Mouse (Mus musculus) erythroblast, embryonic 14.5 days (primary cell): ENCODE measurements around the gene Tppp.

ENCODE experiments used
- GATA1 ChIP-seq: IDR thresholded peaks from 2 replicates; pipeline ENCODE4 v1.6.1; 2012; ENCODE audit warnings: low read length, inconsistent platforms, mixed read lengths
- TAL1 ChIP-seq: IDR thresholded peaks from 3 replicates; pipeline ENCODE4 v1.6.1; 2012; ENCODE audit warnings: low read length, inconsistent platforms, mixed read lengths

DNA sequence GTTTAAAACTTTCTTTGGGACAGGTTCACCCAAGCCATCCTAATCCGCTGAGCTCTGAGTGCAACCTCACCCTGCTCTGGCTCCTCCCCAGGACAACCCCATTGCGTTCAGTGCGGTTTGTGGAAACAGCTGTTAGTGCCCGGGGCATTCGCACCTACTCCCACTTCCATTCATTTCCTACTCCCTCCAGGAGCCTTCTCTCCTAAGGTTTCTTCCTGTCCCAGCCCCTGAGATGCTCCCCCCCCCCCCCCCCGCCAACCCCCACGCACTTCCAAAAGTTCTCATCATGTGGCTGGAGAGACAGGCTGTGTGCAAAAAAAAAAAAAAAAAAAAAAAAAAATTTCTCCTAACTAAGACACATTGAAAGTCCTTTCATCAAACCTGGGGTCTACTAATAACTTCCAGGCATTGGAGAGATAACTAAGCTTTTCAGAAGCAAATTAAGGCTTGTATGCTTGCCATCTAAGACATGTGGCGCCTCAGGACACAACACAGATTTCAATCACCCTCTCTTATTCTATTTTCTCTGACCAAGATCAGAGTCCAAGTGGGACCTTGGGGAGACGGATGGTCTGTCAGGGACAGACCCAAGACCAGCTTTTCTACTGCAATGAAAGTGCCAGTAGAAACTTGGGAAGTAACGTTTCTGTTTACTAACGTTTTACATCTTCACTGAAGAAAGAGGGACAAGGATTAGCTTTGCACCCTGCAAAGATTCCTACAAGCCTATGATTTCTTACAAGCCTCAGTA is 53.3 kb downstream of the Tppp start:
- no peak for TF ChIP-seq TAL1
- no peak for TF ChIP-seq GATA1
